Mouse (Mus musculus) thymus, postnatal 36 days (tissue): ENCODE data around the gene Filip1.
A peak's percentile ranks its signal among the peaks of the same experiment; 100 is the strongest.

Experiments used
- DNase-seq, 2 experiments: peaks; one replicate each; pipeline ENCODE4 v3.0.0; 2022; ENCODE audit warnings: mixed read lengths in 2 of 2

Gene Filip1

DNA sequence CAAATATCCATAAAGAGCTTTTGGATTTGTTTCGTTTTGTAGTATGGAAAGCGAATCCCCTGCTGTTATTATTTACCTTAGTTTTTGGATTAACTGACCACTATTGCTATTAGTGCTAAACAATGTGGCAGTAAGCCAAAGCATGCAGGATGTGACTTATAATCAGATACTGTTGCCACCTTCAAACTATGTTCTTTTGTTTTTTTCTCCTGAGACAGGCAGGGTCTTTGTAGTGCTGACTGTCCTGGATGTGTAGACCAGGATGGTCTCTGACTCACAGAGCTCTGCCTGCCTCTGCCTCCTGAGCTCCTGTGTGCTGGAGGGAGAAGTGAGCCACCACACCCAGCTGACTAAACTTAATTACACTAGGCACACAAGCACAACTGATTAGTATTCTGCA lies 33.4 kb downstream of the Filip1 start:
- no peak for DNase-seq

DNA sequence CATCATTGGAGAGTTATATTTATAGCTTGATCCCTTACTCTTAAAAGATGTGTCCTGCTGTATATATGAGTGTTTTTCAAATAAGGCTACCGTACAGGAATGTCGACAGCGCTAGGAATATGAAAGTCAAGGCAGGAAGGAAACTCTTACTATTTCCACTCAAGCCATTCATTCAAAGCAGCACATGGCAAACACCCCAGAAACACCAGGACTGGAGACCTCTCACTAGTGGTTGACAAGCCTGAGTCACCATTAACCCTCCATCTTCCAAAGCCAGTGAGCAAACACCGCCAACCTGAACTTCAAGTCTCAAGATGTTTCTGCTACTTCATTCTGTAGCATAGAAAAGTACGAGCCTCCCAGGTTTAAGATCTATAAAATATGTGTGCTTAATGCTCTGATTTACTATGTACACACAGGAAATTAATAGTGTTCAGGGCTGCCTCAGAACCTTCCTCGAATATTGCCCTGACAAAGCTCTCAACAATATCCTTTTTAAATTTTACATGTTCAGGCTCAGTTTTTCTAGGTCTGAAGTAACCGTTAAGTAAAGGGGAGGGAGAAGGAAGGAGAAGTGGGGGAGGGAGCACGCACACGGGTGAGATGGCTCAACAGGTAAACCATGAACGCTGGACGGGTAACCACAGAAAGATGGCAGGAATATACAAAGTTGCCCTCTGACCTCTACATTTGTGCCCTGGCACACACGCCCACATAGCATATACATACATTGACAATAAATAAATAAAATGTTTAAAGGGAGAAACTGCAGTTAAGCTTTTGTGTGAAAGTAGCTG lies 34.2 kb downstream of the Filip1 start:
- DNase-seq = no peak

DNA sequence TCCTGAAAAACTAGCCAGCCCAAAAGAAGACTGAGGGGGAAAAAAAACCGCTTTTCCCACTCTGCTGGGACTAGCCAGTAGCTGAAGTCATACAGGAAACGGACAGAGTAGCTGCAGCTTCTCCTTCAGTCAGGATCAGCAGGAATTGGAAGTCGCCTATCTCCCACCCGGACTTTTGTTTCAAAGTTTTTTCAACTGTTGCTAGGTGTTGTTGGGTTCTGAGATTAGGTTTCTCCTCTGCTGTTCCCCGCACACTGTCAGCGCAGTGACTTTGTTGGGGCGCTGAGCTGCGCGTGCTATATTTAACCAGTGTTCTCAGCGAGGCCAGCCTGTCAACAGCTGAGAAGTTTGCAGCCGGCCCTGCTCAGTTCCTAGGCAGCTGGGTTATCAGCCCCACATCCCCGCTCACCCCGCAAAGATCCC lies 35.1 kb downstream of the Filip1 start:
- peak; percentile 18 to 20 for DNase-seq

DNA sequence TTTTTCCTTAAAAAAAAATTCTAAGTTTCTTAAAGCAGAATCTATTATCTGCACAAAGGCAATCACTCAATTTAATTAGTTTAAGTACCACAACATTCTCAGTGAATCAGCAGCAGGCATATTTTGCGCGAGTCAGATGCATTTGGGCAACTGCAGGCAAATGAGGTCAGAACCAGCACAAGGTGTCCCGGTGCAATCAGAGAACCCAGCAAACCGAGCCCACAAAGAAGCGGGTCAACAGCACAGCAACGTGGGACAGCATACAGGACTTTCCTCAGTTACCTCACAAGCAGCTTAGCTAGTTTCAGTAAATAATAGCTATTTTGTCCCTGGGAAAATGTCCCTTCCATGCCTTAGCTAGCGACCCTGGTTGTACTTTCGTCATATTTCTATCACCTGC lies 35.9 kb downstream of the Filip1 start:
- no peak for DNase-seq

DNA sequence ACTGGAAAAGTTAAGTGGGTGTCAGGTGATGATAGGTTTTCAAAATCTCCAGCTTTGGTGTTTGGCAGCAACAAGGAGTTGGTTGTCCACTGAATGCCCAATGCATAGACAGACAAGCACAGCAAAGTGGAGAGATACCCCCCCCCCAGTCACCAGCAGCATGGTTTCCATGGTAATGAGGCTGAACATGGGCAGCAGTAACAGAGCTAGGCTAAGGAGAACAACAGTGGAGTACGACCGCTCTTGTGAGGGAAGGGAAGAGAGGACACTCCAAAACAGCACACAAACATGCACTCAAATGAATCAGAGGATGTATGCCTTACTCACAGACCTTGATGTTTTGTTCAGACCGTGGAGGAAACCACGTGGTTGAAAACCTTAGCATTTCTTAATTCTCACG lies 37.5 kb downstream of the Filip1 start:
- no peak for DNase-seq

DNA sequence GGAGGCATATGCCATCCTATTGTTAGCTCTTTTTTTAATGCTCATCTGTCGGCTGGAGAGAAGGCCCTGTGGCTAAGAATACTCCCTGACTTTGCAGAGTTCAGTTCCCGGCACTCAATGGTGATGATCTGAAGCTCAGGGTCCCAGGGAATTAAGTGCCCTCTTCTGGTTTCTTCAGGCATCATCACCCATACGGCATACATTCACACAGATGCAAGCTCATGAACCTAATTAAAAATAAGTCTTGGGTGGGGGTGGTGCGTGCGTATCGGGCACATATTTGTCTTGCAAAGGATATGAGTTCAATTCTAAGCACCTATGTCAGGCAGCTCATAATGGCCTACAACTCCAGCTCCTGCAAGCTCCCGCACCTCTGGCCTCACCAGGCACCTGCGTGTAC lies 39.1 kb downstream of the Filip1 start:
- DNase-seq = no peak

- DNase-seq = no peak
These were observed 39.9 kb downstream of the Filip1 start for GRCm38 (mm10) chr9:79972705-79973104.

DNA sequence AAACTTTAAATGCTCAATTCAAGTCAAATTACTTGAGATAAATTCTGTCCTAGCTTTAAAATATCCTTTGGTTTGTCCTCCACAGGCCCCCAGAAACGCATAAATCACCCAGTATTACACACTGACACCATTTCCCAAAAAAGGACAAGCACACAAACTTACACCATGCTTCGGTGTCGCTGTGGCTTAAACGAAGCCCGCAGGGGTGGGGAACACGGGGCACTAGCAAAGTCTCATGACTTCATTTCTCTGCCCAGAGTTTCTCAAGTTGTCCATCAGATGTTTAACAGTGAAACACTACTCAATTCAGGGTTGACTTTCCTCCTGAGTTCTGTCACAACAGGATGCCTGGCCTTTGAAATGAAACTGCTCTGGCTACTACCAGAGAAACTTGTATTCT lies 41.0 kb downstream of the Filip1 start:
- no peak for DNase-seq

DNA sequence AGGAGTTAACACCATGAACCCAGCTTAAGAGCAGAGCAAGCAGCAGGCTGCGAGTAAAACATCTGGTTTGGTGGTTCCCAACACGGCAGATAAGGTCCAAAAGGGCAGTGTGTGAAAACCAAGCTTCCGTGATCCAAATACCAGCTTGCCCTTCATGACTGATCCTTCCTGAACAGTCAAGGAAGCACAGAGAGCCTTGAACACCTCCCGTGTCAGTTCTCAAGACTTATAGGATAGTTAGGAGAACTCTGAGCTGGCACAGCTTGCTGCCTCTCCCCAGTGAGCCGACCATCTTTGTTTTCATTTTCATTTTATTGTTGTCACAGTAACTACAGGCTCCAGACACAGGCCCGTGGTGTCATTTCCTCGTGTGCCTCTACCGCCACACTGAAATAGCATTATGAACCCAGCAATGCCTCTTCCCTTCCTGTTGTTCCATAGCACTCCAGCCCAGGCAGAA lies 42.0 kb downstream of the Filip1 start:
- no peak for DNase-seq

DNA sequence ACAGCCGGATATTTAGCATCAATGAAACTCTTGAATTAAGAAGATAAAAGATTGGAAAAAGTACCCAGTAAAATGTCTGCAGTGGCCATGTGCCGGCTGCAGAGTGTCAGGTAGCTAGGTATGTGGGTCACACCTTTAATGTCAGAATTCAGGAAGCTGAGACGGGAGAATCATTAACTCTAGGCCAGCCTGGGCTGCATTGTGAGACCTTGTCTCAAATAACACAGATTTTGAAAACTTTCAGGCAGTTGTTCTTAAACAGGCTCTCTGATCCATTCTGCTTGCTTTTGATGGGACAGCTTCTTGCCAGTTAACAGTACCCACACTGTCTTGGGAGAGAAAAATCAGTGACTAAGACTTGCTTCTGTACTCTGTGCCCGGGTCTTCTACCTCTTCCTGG lies 43.1 kb downstream of the Filip1 start:
- DNase-seq = no peak

GRCm38 (mm10) chr9:79966711-79967487 lies 45.8 kb downstream of the Filip1 start:
- no peak for DNase-seq

- no peak for DNase-seq
These were observed 46.9 kb downstream of the Filip1 start for GRCm38 (mm10) chr9:79965600-79966392.

DNA sequence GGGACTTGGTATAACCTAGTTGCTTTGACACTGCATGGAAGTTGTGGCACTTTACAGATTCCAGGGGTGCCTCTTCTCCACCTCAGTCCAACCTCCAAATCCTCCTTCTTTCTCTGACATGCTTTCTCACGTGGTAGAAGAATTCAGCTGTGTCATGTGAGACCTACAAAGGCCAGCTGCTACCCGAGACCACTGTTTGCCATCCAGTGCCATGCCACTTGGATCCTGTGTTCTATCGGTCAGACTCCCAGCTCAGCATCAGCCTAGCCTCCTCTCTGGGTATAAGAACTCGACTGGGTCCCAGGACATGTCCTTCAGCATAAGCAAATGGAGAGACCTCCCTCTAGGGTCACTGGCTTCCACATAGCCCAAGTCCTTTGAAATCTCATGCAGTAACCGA lies 47.6 kb downstream of the Filip1 start:
- DNase-seq = no peak

DNA sequence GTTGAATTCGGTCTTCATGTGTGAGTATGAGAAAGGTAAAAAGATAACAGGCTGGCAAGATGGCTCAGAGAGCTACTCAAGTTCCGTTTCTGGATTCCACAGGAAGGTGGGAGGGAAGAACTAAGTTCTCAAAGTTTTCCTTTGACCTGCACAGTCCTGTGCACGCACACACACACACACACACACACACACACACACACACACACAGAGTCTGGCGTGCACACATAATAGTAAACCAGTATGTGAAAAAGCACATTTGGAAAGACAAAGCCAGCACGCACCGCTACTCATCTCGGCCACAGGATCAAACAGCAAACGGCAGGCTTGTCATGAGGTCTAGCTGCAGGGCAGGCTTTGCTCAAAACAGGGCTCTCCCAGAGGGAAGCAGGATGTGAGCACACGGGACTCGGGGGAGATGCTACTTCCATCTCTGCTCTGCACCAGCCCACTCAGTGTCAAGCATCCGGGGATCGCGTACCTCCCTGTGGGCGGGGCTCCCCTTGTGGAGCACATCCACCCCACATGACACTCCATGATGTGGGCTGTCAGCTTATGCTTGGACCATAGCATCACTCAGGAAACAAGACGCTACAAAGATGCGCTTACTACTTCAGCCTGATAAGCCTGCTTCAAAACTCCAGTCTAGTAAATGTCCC lies 50.9 kb downstream of the Filip1 start:
- no peak for DNase-seq

GRCm38 (mm10) chr9:79960453-79960852 lies 52.2 kb downstream of the Filip1 start:
- no peak for DNase-seq

- no peak for DNase-seq
These were observed 54.3 kb downstream of the Filip1 start for GRCm38 (mm10) chr9:79958395-79958794.

GRCm38 (mm10) chr9:79954944-79955343 lies 57.7 kb downstream of the Filip1 start:
- no peak for DNase-seq

DNA sequence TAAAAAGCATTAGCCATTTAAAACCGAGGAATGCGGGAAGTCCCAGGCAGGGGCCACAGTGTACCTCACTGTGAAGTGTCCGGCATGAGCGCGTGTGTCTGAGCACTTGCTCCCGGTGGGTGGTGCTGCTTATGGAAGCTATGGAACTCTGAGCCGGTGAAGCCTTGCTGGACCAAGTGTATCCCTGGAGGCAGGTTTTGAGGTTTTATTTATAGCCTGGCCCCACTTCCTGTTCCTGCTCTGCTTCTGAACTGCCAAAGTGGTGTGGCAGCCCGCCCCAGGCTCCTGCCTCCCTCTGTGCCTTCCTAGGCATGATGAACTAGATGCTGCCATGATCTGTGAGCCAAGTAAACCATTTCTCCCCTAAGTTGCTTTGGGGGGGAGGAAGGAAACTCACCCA lies 60.7 kb downstream of the Filip1 start:
- no peak for DNase-seq

DNA sequence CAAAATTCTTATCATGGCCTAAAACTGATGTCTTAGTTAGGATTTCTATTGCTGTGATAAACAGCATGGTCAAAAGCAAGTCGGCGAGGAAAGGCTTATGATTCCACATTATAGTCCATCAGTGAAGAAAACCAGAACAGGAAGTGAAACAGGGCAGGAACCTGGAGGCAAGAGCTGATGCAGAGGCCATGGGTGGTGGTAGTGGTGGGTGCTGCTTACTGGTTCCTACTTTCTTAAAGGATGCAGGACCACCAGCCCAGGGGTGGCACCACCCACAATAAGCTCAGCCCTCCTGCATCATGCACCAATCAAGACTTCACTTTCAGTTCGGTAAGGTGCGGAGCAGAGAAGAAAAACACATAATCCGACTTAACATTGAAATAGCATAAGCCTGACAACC lies 61.3 kb downstream of the Filip1 start:
- no peak for DNase-seq

GRCm38 (mm10) chr9:79950666-79951065 lies 62.0 kb downstream of the Filip1 start:
- no peak for DNase-seq

GRCm38 (mm10) chr9:79950038-79950437 lies 62.6 kb downstream of the Filip1 start:
- no peak for DNase-seq

- DNase-seq = no peak
These were observed 64.3 kb downstream of the Filip1 start for GRCm38 (mm10) chr9:79948376-79948775.

- DNase-seq = no peak
These were observed 64.7 kb downstream of the Filip1 start for GRCm38 (mm10) chr9:79947973-79948372.
